Mouse (Mus musculus): Measurements from ENCODE around the gene Cks1b.
"Not testable (repeated sequence)": the region's sequence is repeated elsewhere in the genome, so short reads cannot be mapped to it uniquely, and the experiment has no call there.

Gene Cks1b

DNA sequence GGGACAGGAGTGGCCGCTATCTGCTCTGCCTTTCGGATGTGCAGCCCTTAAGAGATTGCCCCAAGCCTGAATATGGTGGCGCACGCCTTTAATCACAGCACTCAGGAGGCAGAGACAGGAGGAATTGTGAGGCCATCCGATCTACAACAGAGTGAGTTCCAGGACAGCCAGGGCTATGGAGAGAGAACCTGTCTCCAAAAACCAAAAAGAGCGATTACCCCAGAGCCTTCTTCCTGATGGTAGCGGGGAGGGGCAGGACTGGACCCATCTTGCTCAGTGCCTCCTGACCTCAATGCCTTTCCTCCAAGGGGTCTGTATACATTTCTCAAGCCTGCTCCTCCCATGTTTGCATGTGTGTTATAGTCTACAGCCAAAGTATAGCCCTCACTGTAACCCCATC lies 10.8 kb upstream of the Cks1b start:
- DNase-seq (ENCODE audit: extremely low spot score, low read depth, low spot score) = not testable (repeated sequence)

DNA sequence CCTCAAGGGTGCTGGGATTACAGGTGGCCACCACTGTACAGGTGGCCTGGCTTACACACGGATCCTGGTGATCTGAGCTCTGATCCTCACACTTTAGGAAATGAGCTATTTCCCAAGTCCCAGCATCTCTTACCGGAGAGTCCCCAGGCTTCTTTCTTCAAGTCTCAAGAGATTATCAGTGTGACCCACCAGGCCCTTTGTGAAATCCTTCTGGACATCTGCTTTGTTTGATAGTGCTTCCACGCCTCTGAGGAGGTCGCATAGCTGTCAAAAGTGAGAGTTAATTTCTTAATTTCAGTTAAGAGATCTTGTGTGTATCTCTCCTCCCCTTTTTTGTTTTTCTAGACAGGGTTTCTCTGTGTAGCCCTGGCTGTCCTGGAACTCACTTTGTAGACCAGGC lies 7.7 kb upstream of the Cks1b start:
- DNase-seq (ENCODE audit: extremely low spot score, low read depth, low spot score) = no peak

DNA sequence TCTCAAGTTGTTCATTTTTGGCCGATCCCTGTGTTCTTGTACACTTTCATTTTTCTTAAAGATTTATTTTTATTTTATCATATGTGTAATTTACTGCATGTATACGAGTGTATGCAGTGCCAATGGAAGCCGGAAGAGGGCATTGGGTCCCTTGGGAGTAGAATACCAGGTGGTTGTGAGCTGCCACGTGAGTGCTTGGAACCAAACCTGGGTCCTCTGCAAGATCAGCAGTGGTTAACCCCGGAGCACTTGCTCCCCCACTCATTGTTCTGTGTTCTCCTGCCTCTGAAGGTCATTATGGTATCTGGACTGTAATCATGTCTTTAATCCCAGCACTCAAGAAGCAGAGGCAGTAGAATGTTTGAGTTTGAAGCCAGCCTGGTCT lies 7.0 kb upstream of the Cks1b start:
- DNase-seq (ENCODE audit: extremely low spot score, low read depth, low spot score) = no peak

DNA sequence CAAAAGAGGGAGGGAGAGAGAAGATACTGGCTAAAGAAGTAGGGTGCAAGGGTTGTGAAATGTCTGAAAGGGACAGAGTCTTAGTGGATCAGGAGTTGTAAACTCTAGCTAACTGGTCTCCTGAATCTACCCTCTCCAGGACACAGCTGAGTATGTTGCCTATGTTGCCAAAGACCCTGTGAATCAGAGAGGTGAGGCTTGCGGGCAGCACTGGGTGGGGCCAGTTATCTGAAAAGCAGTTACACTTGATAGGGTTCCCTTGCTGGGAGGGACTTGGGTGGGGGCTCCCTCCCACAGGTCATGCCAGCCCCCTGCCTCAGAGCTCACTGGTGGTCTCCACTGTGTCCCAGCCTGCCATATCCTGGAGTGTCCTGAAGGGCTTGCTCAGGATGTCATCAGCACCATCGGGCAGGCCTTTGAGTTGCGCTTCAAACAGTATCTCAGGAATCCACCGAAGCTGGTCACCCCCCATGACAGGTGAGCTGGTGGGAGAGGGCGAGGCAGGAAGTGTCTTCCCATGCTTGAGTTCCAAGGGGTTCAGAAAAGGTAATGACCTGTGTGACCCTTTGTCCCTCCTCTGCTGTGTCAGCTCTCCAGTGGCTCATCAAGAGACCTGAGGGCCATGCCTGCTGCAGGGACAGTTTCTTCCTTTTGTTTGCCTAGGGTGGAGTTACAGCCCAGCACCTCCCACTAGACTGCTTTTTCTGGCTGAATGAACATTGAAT lies 6.4 kb upstream of the Cks1b start:
- DNase-seq (ENCODE audit: extremely low spot score, low read depth, low spot score) = no peak

DNA sequence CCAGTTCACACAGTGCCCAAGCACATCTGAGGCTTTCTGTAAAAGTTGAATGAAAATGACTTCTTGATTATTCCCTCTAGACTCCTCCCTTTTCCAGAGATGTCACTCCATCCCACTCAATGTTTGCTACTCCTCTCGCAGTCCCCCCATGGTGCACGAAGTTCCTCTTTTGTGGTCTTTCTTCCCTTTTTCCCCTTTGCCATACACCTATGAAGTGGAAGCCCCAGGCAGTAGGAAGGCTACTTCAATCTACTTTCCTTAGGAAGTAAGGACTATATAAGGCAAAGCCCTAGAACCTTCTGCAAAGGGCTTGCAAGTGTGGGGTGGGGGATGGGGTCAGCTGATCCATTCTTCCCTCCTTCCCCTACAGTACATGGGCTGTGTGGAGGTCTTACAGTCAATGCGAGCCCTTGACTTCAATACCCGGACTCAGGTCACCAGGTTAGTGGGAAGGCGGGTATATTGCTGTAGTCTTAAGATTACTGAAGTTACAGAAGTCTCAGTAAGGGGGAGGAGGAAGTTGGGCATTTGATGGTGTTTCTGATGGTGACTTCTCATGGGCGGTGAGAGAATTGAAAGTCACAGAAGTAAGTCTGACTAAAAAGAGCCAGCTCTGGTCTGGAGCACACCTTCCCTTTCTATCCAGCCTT lies 4.5 kb upstream of the Cks1b start:
- no peak for DNase-seq (ENCODE audit: extremely low spot score, low read depth, low spot score)

DNA sequence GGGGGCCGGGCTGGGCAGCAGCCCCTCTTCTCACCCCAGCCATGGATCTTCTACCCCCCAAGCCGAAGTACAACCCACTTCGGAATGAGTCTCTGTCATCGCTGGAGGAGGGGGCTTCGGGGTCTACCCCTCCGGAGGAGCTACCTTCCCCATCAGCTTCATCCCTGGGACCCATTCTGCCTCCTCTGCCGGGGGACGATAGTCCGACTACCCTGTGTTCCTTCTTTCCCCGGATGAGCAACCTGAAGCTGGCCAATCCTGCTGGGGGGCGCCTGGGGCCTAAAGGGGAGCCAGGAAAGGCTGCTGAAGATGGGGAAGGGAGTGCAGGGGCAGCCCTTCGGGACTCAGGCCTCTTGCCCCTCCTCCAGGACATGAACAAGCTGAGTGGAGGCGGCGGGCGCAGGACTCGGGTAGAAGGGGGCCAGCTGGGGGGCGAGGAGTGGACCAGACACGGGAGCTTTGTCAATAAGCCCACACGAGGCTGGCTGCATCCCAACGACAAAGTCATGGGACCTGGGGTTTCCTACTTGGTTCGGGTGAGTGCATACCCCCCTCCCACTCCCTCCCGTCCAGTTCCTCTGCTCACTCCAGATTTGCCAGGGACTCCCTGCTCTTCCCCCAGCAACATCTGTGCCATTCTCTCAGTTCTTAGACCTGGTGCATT lies 3.8 kb upstream of the Cks1b start:
- DNase-seq (ENCODE audit: extremely low spot score, low read depth, low spot score) = no peak

DNA sequence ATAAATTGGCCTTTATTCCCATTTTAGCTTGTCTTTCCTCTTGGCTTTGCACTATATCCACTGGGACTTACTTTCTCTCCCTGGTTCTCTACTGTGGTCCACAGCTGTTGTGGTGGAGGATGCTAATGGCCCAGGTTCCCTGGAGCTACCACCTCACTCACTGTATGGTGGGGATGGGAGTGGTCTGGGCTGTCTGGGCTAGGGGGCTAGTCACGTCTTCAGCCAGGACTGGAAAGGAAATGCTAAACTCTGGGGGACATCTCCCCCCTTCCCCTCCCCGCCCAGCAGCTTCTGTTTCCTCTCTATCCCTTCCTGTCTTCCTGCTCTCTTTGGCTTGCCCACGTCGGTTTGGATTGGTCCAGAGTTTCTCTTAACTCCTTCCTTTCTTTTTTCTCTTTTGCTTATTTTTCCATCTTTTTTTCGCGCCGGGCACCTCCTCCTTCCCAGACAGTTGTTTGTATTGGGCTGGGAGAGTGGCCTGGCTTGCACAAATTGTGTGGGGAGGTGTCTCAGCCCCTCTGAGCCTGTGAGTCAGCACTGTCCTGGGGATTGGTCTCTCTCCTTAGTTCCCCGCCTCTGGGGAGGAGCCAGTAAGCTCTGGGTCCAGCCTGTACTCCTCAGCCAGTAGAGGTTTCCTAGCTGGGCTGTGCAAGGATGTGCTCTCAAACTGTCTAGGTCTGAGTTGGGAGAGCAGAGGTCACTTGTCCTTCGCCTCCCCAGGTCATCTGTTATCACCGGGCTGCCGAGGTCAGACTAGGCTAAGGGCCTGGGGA lies 3.0 kb upstream of the Cks1b start:
- DNase-seq (ENCODE audit: extremely low spot score, low read depth, low spot score) = no peak

DNA sequence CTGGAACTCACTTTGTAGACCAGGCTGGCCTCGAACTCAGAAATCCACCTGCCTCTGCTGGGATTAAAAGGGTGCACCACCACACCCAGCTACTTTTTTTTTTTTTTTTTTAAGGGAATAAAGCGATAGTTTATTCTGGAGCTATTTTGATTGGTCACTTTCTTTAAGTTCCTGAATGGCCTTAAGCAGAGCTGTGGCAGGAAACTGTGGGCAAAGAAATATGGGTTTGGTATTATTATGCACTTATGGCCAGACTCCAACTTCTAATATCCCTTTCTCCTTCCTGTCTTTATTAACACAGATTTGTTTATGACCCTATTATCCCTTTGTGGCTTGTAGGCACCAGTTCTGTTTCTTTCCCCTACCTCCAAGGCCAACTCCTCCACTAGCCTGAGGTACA lies 2.2 kb upstream of the Cks1b start:
- DNase-seq (ENCODE audit: extremely low spot score, low read depth, low spot score) = no peak

DNA sequence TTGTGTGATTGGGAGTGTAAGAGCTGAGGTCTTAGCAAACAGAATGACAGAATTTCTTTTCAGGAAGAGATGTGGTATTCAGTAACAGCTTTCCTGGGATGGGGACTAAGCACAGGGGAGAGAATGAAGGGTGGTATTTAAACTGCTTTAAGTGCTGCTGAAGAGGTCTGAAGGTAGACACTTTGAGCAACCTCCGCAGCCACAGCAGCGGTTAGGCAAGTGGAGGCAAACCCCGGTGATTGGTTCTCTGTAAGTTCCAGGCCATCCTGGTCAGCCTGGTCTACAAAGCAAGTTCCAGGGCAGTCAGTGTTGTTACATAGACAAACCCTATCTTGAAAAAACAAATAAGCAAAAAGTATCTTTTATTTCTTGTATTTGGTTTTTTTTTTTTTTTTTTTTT lies 1.8 kb upstream of the Cks1b start:
- DNase-seq (ENCODE audit: extremely low spot score, low read depth, low spot score) = no peak

DNA sequence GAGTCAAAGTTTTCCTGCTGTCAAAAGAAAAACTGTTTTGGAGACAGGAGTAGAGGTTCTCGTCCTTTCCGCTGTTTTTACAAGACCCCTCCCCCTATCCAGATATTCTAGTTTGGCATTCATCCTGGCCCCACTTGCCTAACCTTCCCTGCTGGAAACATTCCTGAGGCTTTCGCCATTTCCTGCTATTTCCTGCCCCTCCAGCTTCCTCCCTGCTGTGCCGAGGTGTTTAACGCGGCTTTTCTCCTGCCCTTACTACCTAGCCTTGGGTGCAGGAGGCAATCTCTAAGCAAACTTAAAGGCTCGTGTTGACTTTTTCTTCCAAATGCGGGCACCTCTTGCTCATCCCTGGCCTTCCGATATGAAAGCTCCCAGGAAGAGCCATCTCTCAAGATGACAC lies 1.4 kb upstream of the Cks1b start:
- DNase-seq (ENCODE audit: extremely low spot score, low read depth, low spot score) = no peak

DNA sequence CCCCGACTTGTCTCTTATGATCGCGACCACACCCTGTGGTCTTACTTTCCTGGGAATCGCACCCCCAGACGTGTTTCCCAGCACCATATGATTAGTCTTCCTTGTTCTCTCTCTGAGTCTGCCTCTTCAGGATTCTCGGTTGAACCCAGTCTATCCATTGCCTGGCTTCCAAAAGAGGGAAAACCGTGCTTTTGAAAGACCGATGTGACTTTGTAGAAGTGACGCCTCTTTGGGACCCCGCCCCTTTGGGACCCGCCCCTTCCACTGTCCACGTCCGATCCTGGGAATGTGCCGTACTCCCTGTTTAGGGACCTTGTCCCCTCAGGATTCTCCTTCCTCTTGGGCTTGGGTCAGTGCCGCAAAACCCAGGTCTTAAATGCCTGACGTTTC lies 673 bp upstream of the Cks1b start:
- no peak for DNase-seq (ENCODE audit: extremely low spot score, low read depth, low spot score)

DNA sequence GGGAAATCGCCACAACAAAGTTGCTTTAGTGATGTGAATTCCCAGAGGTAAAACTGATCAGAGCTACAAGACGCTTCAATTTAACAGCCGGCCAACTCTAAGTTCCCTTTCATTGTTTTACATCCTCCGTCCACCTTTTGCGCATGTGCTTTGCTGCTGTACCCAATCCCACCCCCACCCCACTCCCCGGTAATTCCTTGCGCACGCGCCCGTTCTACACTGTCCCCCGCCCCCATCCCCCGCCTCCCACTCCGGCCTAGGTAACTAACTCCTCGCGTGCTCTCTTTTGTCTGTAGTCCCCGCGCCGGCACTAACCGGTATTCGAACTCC lies 378 bp downstream of the Cks1b start:
- no peak for DNase-seq (ENCODE audit: extremely low spot score, low read depth, low spot score)

DNA sequence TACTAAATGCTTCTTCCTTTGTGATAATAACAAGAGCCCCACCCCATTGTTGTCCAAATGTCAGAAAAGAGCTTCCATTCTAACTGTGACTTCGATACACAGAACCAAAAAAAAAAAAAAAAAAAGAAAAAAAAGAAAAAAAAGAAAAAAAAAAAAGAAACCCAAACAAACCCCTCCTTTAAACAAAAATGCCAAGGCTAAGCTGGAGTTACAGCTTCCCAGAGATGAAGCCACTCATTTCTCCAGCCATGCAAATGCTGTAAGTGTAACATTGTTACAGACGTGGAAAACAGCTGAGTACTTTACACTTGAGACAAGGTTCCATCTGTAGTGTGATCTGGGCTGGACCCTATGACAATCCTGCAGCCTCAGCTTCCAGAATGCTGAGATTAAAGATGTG lies 1.1 kb downstream of the Cks1b start:
- DNase-seq (ENCODE audit: extremely low spot score, low read depth, low spot score) = no peak

DNA sequence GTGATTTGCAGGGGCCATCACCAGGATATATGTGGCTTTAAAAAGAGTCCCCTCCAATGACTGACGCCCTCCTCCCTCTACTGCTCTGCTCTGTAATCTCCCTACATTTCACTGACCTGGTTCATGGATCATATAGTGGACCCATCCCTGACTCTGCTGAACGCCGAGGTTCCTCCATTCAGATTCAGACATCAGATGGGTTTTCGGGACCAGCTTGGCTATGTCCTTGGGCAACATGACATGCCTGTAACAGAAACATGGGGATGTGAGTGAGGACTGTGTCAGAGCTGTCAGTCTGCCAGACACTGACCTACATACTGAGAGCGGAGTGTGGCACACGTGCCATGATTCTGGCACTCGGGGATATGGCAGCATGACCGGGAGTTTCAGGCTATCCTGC lies 2.0 kb downstream of the Cks1b start:
- no peak for DNase-seq (ENCODE audit: extremely low spot score, low read depth, low spot score)

DNA sequence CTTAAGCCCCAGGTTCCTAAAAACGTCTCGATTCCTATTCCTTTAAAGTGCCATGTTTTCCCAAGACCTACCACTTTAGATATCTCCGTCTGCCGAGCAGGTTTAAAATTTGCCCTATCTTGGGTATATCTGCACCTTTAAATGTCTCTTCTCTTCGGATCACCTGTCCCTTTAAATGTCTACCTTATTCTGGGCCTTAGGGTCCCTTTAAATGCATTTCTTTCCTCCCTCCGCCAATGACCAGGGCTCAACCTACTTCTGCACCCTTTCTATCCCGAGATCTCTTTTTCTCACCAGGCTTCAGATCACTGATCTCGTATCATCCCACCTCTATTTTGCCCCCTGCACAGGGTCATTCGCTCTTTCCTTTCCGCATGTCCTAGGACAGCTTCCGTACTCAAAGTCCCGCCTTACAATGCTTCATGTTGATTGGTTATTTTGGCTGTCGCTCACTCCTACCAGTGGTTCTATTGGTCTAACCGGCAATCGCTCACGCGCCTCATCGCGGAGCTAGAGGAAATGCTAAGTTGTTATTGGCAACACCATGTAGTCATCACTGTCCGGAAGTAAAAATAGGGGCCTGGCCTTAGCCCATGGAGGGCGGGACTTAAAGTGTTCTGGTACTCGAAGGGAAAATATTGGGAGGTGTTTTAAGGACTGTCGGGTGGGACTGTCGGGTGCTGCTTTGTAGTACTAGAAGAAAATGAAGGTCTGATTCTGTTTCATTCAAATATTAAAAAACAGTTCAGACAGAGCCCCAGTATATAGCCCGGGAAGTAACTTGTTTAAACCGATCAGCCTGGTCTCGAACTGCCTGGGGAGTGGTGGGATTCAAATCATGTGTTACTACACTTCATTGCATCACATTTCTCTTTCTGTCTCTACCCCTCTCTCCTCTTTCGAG lies 6.4 kb downstream of the Cks1b start, which contains the start of gene Flad1:
TSS of gene Flad1 (minus strand) at position 381 of the 904 bp plus-strand sequence.
- DNase-seq (ENCODE audit: extremely low spot score, low read depth, low spot score) = peak; percentile 100

DNA sequence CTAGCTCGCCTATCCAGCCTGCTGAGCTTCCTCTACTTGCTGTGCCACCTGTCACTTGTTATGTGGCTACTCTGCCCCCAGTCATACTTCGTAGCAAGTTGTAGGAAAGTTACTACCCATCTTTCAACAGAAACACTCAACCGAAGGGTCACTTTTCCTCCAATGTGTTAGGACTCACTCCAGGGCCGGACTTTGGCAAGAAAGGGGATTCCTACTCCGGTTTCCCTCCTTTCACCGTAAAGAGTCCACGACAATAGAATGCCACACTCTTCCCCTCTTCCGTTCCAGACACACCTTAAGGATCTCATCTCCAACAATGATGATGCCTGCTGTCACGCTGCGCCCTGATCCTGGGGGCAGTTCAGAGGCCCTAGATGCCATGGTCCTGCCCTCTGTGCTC lies 7.3 kb downstream of the Cks1b start:
- DNase-seq (ENCODE audit: extremely low spot score, low read depth, low spot score) = no peak

DNA sequence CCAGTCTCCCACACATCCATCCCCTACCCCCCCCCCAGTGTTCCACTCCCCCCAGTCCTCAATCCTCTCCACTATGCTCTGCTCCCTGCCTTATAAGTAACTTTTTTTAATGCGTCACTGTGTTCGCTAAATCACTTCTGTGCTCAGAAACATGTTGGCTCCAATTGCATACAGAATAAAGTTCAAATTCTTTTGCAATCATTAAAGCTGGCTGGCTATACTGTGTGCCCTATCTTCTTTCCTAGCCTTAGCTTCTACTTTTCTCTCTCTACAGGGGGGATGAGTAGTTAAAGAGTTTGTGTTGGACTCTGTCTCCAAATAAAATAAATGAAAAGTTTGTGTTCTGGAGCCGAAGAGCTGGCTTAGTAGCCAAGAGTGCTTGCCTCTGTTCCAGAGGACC lies 8.5 kb downstream of the Cks1b start:
- no peak for DNase-seq (ENCODE audit: extremely low spot score, low read depth, low spot score)

DNA sequence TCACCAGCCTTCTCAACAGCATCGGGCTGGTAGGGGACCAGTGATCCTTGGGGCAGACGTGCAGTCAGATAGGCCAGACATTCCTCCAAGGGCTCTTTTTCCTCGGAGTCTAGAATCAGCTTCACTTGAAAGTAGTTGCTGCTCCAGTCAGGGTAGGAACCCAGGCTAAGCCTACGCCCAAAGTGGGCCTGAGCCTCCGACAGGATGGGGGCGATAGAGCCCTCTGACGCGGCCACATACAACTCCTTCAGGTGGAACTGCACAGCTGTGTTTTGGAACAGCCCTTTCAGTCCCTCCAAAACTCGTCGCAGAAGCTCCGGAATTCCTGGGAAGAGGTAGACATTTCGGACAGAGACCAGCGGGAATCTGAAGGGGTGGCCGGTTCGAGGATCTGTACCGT lies 9.7 kb downstream of the Cks1b start:
- DNase-seq (ENCODE audit: extremely low spot score, low read depth, low spot score) = no peak

DNA sequence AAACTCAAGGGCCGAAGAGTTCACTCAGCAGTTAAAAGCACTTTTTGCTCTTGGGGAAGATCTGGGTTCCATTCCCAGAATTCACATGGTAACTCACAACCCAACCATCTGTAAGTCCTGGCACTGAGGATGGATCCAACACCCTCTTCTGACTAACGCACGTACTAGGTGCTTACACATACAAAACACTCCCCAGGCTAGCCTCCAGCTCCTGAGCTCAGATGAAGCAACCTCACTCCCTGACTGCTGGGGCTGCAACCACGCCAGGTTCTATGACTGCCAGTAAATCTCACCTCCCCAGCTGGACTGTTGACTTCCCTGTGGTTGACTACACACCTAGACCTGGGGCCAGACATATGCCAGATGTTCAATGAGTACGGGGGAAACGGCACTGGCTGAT lies 11.3 kb downstream of the Cks1b start:
- no peak for DNase-seq (ENCODE audit: extremely low spot score, low read depth, low spot score)

DNA sequence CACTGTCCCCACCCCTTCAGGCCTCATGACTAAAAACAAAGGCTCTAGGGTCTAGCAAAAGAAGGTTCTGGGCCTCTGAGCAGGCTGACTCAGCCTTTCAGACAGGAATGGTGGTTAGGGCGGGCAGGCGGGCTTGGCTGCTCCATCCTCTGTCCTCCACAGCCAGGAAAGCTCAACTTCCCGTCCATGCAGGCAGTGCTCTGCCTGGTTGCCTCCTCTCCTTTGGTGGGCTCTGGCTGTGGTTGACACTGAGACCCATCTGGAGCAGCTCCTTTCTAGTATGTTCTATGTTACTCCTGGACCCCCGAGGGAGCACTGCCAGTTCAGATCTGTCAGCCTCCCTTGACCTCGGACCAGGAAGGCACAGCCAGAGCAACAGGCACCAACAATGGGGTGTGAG lies 15.5 kb downstream of the Cks1b start, which contains the start of gene Lenep:
TSS of gene Lenep (minus strand) at position 101 of the 400 bp plus-strand sequence.
- no peak for DNase-seq (ENCODE audit: extremely low spot score, low read depth, low spot score)

DNA sequence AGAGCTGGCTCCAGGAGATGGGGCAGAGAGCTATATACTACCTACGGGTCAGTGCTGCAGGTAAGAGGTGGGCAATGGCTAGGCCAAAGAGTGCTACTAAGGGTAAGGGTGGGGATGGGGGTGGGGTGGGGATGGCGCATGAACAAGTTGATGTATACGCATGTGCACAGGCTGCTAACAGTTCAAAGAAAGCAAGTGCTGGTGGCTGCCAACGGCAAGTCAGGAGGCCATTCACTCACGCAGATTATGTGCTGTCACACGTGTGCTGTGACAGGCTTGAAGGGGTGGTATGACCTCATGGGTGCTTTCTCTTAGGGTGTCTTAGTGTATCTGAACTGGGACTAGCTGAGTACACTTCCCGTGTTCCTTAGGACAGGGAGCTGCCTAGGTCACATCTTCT lies 16.9 kb downstream of the Cks1b start:
- no peak for DNase-seq (ENCODE audit: extremely low spot score, low read depth, low spot score)
